Mouse (Mus musculus): ENCODE measurements around the gene Ednrb. TPM values are rescaled to one million over a fixed set of nuclear protein-coding genes. Genes with fewer than 3 reads are reported as not detected.

The Ednrb gene
- polyA plus RNA-seq, 1 experiment from 2014 or later = 139 TPM

DNA sequence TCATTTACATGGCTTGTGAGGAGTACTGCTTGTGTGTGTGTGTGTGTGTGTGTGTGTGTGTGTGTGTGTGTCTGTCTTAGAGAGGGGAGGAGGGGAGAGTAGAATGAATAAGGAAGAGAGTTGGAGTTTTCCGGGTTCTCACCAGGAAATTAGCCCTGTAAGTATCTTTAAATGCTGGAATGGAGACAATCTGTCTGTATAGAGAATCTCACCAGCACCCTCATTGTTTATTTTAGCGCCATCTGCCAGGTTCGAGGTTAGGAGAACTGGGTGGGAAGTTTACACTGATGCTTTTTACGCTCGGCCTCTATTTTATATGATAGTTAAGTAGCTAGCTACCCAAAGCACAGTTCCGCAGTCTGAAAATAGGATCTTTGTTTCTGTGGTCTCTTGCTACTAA, 64.9 kb downstream of the Ednrb start:
- H3K4me1 ChIP-seq (ENCODE audit: insufficient read depth, low read depth, low read length) = peaks cover 4% of the 10 kb centered on the region; the same call in 1 of the 2 replicates
- no peak overlapping the region for H3K4me2 ChIP-seq (replicated peaks; ENCODE audit: low read depth, low read length)
- H3K27ac ChIP-seq (ENCODE audit: low read length) = no peak overlapping the region
- no peaks in the 10 kb centered on the region for H3K9me3 ChIP-seq (ENCODE audit: low read length)
- H3K27me3 ChIP-seq (replicated peaks; ENCODE audit: insufficient read depth, low read length) = no peaks in the 10 kb centered on the region
- H3K9ac ChIP-seq (replicated peaks; ENCODE audit: low read depth) = no peak overlapping the region
- no peak for DNase-seq (ENCODE audit: low spot score)
- TF ChIP-seq CTCF (IDR thresholded peaks at IDR 0.05) = no peak
- no peak for TF ChIP-seq EP300 (IDR thresholded peaks at IDR 0.05)
- H3K36me3 ChIP-seq (ENCODE audit: insufficient read depth, low read length) = no peaks in the 10 kb centered on the region
- H3K4me3 ChIP-seq (ENCODE audit: low read depth, low read length) = no peak overlapping the region
- ATAC-seq = no peak
- 56% methylated on average over 6 of the region's 6 CpGs for WGBS

GRCm38 (mm10) chr14:103778533-103779151, 65.6 kb downstream of the Ednrb start:
- Histone ChIP-seq H3K27ac (ENCODE audit: low read length) (no peak overlapping the region), H3K9ac (replicated peaks; ENCODE audit: low read depth) (no peak overlapping the region), H3K36me3 (ENCODE audit: insufficient read depth, low read length) (no peaks in the 10 kb centered on the region), H3K4me1 (ENCODE audit: insufficient read depth, low read depth, low read length) (peaks cover 4% of the 10 kb centered on the region; the same call in 1 of the 2 replicates), H3K4me3 (ENCODE audit: low read depth, low read length) (peak overlapping the region; percentile 10; the same call in 1 of the 2 replicates), H3K9me3 (ENCODE audit: low read length) (no peaks in the 10 kb centered on the region), H3K4me2 (replicated peaks; ENCODE audit: low read depth, low read length) (peak overlapping the region; percentile 55), H3K27me3 (replicated peaks; ENCODE audit: insufficient read depth, low read length) (no peaks in the 10 kb centered on the region)
- DNase-seq (ENCODE audit: low spot score) (peak; percentile 30), ATAC-seq (peak; percentile 37)
- WGBS = 30% methylated on average over 13 of the region's 13 CpGs
- no peak for TF ChIP-seq EP300 (IDR thresholded peaks at IDR 0.05)
- no peak for TF ChIP-seq CTCF (IDR thresholded peaks at IDR 0.05)

DNA sequence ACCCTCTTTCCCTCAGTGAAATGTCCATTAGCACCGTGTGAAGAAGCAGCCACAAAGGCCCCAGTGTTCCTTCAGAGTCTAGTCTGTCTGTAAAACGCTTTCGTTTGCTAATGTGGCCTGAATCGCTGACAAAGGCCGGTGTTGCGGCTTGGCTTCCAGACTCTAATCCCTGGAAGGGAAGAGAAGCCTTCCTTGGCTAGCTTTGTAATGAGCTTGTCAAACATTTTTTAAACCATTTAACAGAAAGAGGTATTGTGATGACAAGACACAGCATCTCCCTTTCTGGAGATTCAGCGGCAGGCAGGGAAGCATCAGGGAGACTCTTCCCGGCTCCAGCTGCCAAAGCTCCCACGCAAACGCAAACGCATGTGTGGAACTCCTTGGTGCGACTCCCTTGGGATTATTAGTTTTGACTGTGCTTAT, 66.2 kb downstream of the Ednrb start:
- Histone ChIP-seq H3K9ac (replicated peaks; ENCODE audit: low read depth) (no peak overlapping the region), H3K27me3 (replicated peaks; ENCODE audit: insufficient read depth, low read length) (no peaks in the 10 kb centered on the region), H3K4me3 (ENCODE audit: low read depth, low read length) (peak overlapping the region; percentile 10; the same call in 1 of the 2 replicates), H3K36me3 (ENCODE audit: insufficient read depth, low read length) (no peaks in the 10 kb centered on the region), H3K9me3 (ENCODE audit: low read length) (no peaks in the 10 kb centered on the region), H3K4me1 (ENCODE audit: insufficient read depth, low read depth, low read length) (peaks cover 4% of the 10 kb centered on the region; the same call in 1 of the 2 replicates), H3K27ac (ENCODE audit: low read length) (no peak overlapping the region), H3K4me2 (replicated peaks; ENCODE audit: low read depth, low read length) (peak overlapping the region; percentile 55)
- DNase-seq (ENCODE audit: low spot score) (no peak), ATAC-seq (no peak; the same call in 1 of the 2 replicates)
- 16% methylated on average over 12 of the region's 12 CpGs for WGBS
- TF ChIP-seq EP300 (IDR thresholded peaks at IDR 0.05) = no peak
- no peak for TF ChIP-seq CTCF (IDR thresholded peaks at IDR 0.05)

GRCm38 (mm10) chr14:103777386-103777785, 66.8 kb downstream of the Ednrb start:
- Histone ChIP-seq H3K9me3 (ENCODE audit: low read length) (no peaks in the 10 kb centered on the region), H3K27me3 (replicated peaks; ENCODE audit: insufficient read depth, low read length) (no peaks in the 10 kb centered on the region), H3K27ac (ENCODE audit: low read length) (no peak overlapping the region), H3K36me3 (ENCODE audit: insufficient read depth, low read length) (no peaks in the 10 kb centered on the region), H3K4me3 (ENCODE audit: low read depth, low read length) (no peak overlapping the region), H3K9ac (replicated peaks; ENCODE audit: low read depth) (no peak overlapping the region), H3K4me2 (replicated peaks; ENCODE audit: low read depth, low read length) (no peak overlapping the region), H3K4me1 (ENCODE audit: insufficient read depth, low read depth, low read length) (peaks cover 4% of the 10 kb centered on the region; the same call in 1 of the 2 replicates)
- DNase-seq (ENCODE audit: low spot score) (no peak), ATAC-seq (no peak)
- TF ChIP-seq CTCF (IDR thresholded peaks at IDR 0.05) (no peak), EP300 (IDR thresholded peaks at IDR 0.05) (no peak)
- WGBS = 59% methylated on average over 4 of the region's 4 CpGs

- Histone ChIP-seq H3K36me3 (ENCODE audit: insufficient read depth, low read length) (no peaks in the 10 kb centered on the region), H3K27ac (ENCODE audit: low read length) (no peak overlapping the region), H3K27me3 (replicated peaks; ENCODE audit: insufficient read depth, low read length) (no peaks in the 10 kb centered on the region), H3K9me3 (ENCODE audit: low read length) (no peaks in the 10 kb centered on the region), H3K4me1 (ENCODE audit: insufficient read depth, low read depth, low read length) (no peaks in the 10 kb centered on the region), H3K4me3 (ENCODE audit: low read depth, low read length) (no peak overlapping the region), H3K9ac (replicated peaks; ENCODE audit: low read depth) (no peak overlapping the region), H3K4me2 (replicated peaks; ENCODE audit: low read depth, low read length) (no peak overlapping the region)
- 71% methylated on average over 9 of the region's 9 CpGs for WGBS
- no peak for TF ChIP-seq EP300 (IDR thresholded peaks at IDR 0.05)
- TF ChIP-seq CTCF (IDR thresholded peaks at IDR 0.05) = no peak
- no peak for ATAC-seq
- no peak for DNase-seq (ENCODE audit: low spot score)
Measured at GRCm38 (mm10) chr14:103769319-103770245, 74.6 kb downstream of the Ednrb start.

DNA sequence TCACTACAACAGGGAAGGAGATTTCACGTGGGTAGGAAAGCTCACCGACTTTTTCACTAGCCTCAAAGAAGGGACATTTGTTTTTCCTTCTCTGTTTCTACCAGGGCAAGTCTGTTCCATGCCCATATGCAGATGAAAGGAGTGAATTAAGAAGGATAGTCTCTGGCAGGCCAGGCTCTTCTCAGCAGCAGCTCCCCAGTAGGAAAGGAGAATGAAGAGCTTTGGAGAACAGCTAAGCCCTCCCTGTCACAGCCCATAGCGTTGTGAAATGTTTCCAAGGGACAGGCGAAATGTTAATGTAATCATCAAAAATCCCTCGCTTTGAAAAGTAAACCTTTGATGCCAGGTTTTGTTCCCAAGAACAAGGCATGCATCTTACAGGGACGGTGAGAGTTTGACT, 76.7 kb downstream of the Ednrb start:
- no peak overlapping the region for H3K27ac ChIP-seq (ENCODE audit: low read length)

More for the DNA sequence above, 76.7 kb downstream of the Ednrb start:
- Histone ChIP-seq H3K27me3 (replicated peaks; ENCODE audit: insufficient read depth, low read length) (no peaks in the 10 kb centered on the region), H3K4me3 (ENCODE audit: low read depth, low read length) (no peak overlapping the region), H3K9ac (replicated peaks; ENCODE audit: low read depth) (no peak overlapping the region), H3K4me2 (replicated peaks; ENCODE audit: low read depth, low read length) (no peak overlapping the region), H3K4me1 (ENCODE audit: insufficient read depth, low read depth, low read length) (no peaks in the 10 kb centered on the region), H3K36me3 (ENCODE audit: insufficient read depth, low read length) (no peaks in the 10 kb centered on the region), H3K9me3 (ENCODE audit: low read length) (no peaks in the 10 kb centered on the region)
- no peak for DNase-seq (ENCODE audit: low spot score)
- TF ChIP-seq CTCF (IDR thresholded peaks at IDR 0.05) = no peak
- TF ChIP-seq EP300 (IDR thresholded peaks at IDR 0.05) = no peak
- WGBS = 56% methylated on average over 6 of the region's 6 CpGs
- no peak for ATAC-seq

Other genes starting within 250 kb of the Ednrb start
- gene Slain1, start 194.2 kb downstream of the Ednrb start, polyA plus RNA-seq (2015; fragmentation: Nextera tagmentation; extraction: Ambion mirVana) = 1.4 TPM in 2 replicates

Data from lung, postnatal 0 days (tissue).